Mouse (Mus musculus): ENCODE measurements at regions not wholly inside any gene's neighbourhood (a gene's known extent, or its start where the extent isn't known, plus 50 kb on each side); places are given as distances from the start of the nearest gene placed in this dataset.

GRCm38 (mm10) chr14:58675146-58675545, 467.5 kb downstream of the 1700129C05Rik start:
- DNase-seq = no peak

DNA sequence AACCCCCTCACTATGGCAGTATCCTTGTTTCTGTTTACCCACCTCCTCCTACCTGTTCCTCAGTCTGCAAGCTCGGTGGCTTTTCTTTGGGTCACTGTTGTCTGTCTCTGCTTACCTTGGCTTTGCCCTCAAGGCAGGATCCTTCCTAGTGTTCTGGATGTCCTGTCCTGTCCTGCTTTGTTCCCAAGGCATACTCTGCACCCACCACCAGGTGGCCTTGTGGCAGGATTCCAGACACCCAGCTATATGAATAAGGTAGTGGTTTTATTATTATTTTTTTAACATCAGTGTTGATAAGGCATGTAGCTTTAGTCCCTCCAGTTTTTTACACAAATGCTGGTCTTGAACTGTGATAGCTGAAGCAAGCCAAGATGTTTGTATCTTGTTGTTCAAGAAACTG, 478.7 kb downstream of the 1700129C05Rik start:
- DNase-seq = peak; percentile 4

GRCm38 (mm10) chr14:58662601-58663000, 480.1 kb downstream of the 1700129C05Rik start:
- DNase-seq = no peak

DNA sequence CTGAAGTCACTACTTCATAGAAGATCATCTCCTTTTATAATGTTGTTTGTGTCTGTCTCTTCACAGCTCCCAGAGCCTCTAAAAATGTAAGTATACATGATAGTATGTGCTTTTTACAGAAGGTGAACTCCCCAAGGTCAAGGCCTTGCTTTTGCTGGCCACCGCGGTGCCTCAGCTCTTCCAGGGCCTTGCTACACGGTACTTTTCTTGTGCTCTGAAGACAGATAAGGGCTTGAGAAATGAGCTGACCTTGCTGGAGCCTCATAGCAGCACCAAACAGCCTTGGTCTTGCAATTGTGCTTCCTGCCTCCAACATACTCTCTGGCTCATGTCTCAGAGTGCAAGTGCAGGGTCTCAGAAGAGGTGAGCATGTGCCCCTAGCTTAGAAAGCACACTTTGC, 481.3 kb downstream of the 1700129C05Rik start:
- DNase-seq = no peak

DNA sequence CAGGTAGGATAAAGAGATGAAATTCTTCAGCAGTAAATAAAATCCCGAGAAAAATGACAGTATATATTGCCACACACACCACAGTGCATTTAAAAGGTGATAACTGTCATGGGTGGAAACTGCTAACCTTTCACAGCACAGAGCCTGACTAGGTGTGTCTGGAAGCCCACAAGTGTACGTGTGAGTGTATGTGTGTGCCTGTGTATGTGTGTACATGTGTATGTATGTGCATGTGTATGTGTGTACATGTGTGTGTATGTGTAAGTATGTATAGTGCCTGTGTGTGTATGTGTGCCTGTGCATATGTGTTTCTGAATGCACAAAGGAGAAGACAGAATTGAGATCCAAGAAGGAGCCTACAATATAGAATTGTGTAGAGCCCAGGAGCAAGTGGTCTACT, 485.4 kb downstream of the 1700129C05Rik start:
- DNase-seq = no peak

DNA sequence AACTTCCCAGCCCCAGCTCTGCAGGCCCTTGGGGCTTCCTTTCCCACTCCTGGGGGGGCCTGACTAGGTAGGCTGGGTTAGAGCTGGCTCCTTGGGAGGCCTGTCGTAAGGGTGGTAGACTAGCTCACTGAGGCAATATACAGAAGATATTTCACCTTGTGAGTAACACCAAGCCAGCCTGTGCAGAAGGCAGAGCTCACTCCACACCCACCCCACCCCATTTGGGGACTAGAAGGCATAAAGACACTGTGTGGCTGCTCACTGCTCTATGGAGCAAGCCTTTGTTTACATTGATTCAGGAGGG, 485.8 kb downstream of the 1700129C05Rik start:
- DNase-seq = no peak

DNA sequence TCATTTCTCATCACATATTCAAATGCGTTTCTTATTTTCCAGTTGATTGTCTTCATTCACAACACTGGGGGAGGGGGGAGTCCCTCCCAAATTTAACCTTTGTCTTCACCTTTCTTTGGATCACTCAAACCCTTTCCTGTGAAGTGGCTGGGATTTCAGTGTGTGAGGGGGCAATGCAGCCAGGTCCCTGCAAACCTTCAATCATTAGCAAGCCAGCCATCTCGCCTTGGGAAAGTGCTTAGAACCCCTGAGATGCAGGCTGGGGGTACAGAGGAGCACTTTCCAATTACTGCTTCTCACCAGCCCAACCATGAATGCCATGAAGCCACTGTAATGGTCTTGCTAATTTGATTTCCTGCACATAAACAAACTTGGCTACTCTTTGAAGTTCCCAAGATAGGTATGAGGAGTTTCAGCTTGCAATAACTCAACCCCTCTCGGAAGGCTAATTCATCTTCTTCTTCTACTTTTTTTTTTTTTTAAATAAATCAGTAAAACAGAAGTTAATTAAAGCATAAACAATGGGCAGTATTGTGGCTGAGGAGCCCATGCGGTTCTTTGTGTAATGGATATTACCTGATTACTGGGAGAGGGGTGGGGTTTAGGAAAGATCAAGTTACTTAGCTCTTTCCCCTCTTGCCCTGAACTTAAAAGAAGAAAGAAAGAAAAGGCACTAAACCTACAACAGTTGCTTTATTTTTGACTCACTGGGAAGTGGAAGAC, 486.3 kb downstream of the 1700129C05Rik start:
- DNase-seq = no peak

GRCm38 (mm10) chr14:58653026-58653425, 489.7 kb downstream of the 1700129C05Rik start:
- no peak for DNase-seq

DNA sequence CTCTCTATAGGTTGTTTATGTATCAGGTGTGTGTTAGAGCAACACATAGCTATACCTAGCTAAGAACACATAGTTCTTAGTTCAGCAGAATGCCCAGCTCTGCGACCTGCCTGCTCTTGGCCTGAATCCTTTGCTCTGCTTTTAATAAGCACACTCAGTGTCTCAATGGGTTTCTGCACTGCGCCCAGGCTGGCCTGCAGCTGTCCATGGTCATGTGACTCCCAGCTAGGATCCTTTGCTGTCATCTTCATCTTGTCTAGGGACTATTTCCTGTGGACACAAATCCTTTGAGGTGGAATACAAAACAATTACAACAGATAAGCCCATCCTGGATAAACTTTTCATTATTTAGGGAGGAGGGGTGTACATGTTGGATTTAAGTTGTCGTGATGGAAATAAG, 490.7 kb downstream of the 1700129C05Rik start:
- no peak for DNase-seq

DNA sequence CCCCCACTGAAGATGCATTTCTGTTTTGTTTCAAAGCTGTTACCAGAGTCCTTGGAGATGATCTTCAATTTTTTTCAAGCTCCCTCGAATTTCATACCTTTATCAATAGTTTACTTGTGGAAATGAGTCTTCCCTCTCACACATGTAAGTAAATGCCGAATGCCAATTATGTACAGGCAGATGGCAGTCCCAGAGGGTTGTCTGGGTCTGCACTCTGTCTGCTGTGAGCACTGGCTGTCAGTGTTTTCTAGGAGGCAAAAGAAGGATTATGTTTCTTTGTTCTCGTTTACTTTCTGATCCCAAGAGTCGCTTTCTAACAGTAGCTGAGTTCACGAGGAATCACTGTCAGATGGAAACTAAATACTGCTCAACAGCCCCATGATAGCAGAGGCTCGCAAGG, 491.5 kb downstream of the 1700129C05Rik start:
- DNase-seq = no peak

DNA sequence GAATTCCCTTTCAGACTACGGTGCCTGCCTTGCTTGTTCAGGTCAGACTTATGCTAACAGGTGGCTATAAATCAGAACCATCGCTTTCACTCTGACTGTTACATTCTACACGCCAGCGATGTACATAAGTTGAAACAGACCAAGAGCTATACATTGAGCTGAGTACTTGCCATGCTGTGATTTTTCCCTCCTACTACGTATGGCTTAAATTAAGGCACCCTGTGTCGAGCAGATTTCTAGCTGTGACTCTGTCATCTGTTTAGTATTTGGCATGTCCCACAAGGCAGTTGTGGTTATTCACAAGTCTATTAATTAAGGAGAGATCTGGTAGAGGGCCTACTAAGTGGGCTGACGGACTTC, 504.4 kb downstream of the 1700129C05Rik start:
- no peak for DNase-seq

DNA sequence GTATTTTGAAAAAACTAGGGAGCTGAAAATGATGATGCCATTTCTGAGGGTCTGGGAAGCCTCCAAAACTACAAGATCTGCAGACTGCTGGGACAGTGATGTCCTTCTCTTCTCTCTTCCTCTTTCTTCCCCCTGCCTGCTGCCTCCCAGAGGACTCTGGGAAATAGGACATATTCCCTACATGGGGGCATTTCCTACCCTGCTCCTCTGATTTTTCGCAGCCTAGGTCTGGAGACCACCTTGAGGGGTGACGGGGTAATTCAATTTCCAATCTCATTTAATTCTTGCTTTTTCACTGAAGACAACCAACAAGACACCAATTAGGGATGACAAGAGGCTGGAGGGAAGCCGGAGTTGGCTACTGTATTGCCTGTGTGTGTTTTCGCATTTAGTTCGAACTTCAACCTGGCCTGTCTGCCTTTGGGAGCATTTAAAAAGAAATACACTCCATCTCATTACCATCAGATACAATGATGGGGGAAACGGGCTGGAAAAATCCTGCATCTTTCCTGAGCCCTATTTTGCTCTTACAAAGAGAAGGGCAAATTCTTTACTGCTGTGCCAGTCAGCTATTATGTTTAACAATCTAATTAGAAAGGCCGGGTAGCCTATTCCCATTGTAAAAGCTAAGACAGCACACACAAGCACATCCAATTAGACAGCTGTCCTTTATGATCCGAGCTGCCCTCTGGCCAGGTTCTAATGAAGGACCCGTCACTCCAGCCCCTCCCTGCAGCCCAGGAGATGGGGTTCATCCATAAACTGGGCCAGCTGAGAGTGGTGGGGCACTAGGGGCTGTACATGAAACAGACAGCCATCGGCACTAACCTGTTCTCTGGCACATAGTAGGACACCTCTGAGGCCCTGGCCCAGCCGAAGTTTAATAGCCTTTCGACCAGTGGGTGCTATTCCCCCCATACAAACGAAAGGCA, 505.0 kb downstream of the 1700129C05Rik start:
- no peak for DNase-seq

- no peak for DNase-seq
Measured at GRCm38 (mm10) chr14:58631221-58631620, 511.5 kb downstream of the 1700129C05Rik start.

DNA sequence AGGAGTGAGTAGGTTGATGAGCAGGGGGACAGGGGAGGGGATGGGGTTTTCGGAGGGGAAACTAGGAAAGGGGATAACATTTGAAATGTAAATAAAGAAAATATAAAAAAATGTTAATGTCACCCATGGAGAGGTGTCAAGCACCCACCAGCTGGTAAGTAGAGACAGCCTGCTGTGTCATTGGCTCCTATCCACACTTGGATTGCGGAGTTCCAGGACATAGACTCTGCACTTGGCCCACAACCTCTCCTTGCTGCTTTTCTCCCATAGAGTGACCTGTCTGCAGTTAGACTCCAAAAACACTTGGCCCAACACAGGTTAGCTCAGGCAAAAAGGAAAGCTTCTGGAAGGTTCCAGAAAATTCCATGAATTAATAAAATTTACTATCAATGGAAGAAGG, 514.4 kb downstream of the 1700129C05Rik start:
- DNase-seq = no peak

- DNase-seq = no peak
Measured at GRCm38 (mm10) chr14:58626506-58627256, 516.0 kb downstream of the 1700129C05Rik start.

- DNase-seq = no peak
Measured at GRCm38 (mm10) chr14:58620186-58620585, 522.5 kb downstream of the 1700129C05Rik start.

- no peak for DNase-seq
Measured at GRCm38 (mm10) chr14:58617656-58618055, 525.0 kb downstream of the 1700129C05Rik start.

DNA sequence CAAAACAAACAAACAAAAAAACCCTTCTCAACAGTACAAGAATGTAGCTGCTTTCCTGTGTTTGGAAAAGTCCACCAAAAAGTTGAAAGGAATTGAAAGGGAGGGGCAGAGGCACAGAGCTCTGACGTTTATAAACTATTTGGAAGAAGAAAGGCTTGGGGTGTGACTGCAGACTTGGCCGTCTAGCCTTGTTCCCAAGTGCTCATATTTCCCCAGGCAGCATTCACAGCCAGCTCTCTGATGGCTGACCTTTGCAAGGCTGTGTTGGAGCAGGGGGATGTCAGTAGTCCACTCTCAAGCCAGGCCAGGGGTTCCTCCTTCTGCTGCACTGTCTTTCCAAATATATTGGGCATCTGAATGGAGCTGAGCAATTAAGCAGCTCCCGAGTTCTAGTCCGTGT, 534.5 kb downstream of the 1700129C05Rik start:
- peak; percentile 32 for DNase-seq

DNA sequence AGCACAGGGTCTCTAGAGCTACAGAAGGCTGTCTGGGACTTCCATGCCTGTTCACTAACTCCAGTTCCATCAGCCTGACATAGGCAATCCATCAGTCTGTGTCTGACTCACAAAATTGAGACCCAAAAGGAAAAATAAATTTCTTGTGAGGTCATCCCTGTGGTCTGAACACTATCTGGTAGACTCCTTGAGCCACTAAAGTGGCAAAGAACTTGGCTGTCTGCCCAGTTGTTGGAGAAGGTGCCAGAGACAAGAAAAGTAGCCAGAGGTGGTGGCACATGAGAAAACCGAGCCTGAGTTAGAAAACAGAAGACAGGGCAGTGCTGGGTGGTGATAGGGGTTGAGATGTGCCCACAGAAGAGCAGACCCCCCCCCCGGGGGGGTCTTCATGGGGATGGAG, 535.0 kb downstream of the 1700129C05Rik start:
- peak; percentile 34 for DNase-seq

GRCm38 (mm10) chr14:58605529-58605928, 535.2 kb downstream of the Fgf9 start:
- no peak for DNase-seq

- no peak for DNase-seq
Measured at GRCm38 (mm10) chr14:58598867-58599266, 528.5 kb downstream of the Fgf9 start.

GRCm38 (mm10) chr14:58597810-58598209, 527.5 kb downstream of the Fgf9 start:
- no peak for DNase-seq

GRCm38 (mm10) chr14:58596936-58597335, 526.6 kb downstream of the Fgf9 start:
- DNase-seq = no peak

GRCm38 (mm10) chr14:58581806-58582205, 511.5 kb downstream of the Fgf9 start:
- no peak for DNase-seq
